ENCODE assay signal across 8 mouse cellular contexts in the genomic region with DNA sequence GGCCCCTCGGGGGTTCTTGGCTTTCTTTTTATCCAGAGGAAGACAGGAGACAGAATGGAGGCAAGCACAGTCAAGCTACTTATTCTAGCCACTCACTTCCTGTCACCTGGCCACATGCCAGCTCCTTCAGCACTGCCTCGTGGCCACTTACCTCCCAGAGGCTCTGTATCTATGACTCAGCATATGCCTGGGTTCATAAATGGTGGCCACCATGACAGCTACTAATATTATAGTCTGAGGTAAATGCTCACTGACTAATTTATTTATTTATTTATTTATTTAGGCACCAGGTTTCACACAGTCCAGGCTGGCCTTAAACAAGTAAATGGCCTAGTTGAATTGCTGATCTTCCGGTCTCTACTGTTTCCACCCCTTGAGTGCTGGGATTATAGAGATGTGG. TPM values are rescaled to one million over a fixed set of nuclear protein-coding genes. Genes with fewer than 3 reads are reported as not detected.
DNase-seq lines count a peak whose midpoint lies in the region; ATAC-seq and TF ChIP-seq lines count a peak whose summit lies in the region.

No protein-coding gene starts in this region.

- no peak overlapping the region for H3K4me2 ChIP-seq in intestine, postnatal 0 days (replicated peaks; ENCODE audit: low read depth)
- H3K4me2 ChIP-seq in neural tube, embryonic 13.5 days = no peak overlapping the region

- intact Hi-C loops in left cerebral cortex, postnatal 36 days (cut with DNase I) = no loop called here
- intact Hi-C loops in left cerebral cortex, adult 2 months (cut with DNase I) = no loop called here

- no peaks in the 10 kb centered on the region for H3K27me3 ChIP-seq in intestine, postnatal 0 days (replicated peaks; ENCODE audit: control insufficient read depth, insufficient read depth, low read length)
- no peaks in the 10 kb centered on the region for H3K27me3 ChIP-seq in neural tube, embryonic 13.5 days

- H3K9ac ChIP-seq in intestine, postnatal 0 days (ENCODE audit: low read depth, low read length) = no peak overlapping the region
- H3K9ac ChIP-seq in neural tube, embryonic 13.5 days = no peak overlapping the region

- H3K4me1 ChIP-seq in intestine, postnatal 0 days (replicated peaks; ENCODE audit: control insufficient read depth, insufficient read depth, low read length) = no peaks in the 10 kb centered on the region
- H3K4me1 ChIP-seq in neural tube, embryonic 13.5 days (replicated peaks) = peaks cover 14% of the 10 kb centered on the region; the same call in 1 of the 2 replicates

- peak; percentile 55 for ATAC-seq in intestine, postnatal 0 days
- peak; percentile 67 for ATAC-seq in neural tube, embryonic 13.5 days (ENCODE audit: low read depth)

- no peak for TF ChIP-seq CTCF in intestine, postnatal 0 days (IDR thresholded peaks at IDR 0.05; ENCODE audit: low read depth)
- TF ChIP-seq CTCF in left cerebral cortex, adult 2 months (IDR thresholded peaks at IDR 0.05) = no peak

- no peak overlapping the region for H3K4me3 ChIP-seq in intestine, postnatal 0 days (ENCODE audit: low read depth, low read length)
- no peak overlapping the region for H3K4me3 ChIP-seq in neural tube, embryonic 13.5 days
- H3K4me3 ChIP-seq in left cerebral cortex, adult 2 months = no peak overlapping the region

- no peak overlapping the region for H3K27ac ChIP-seq in intestine, postnatal 0 days (ENCODE audit: low read depth, low read length)
- H3K27ac ChIP-seq in neural tube, embryonic 13.5 days (replicated peaks) = no peak overlapping the region
- H3K27ac ChIP-seq in left cerebral cortex, adult 2 months = no peak overlapping the region

- H3K36me3 ChIP-seq in intestine, postnatal 0 days (ENCODE audit: control insufficient read depth, insufficient read depth) = peaks cover 26% of the 10 kb centered on the region
- peaks cover 78% of the 10 kb centered on the region for H3K36me3 ChIP-seq in neural tube, embryonic 13.5 days

- no peaks in the 10 kb centered on the region for H3K9me3 ChIP-seq in intestine, postnatal 0 days (ENCODE audit: control insufficient read depth)
- no peaks in the 10 kb centered on the region for H3K9me3 ChIP-seq in neural tube, embryonic 13.5 days

- WGBS in intestine, postnatal 0 days = 58% methylated on average over 3 of the region's 3 CpGs
- WGBS in neural tube, embryonic 13.5 days = 50% methylated on average over 3 of the region's 3 CpGs

- peak; percentile 19 to 27 for DNase-seq in gastrocnemius, postnatal 4 days (ENCODE audit: low spot score in 2 of 2)
- DNase-seq in gastrocnemius, adult 8-10 months (ENCODE audit: low spot score in 2 of 2) = no peak
- DNase-seq in urinary bladder, postnatal 14 days (ENCODE audit: low spot score) = peak; percentile 20
- DNase-seq in urinary bladder, adult 18-20 months (ENCODE audit: low spot score in 2 of 2) = no peak
- DNase-seq in left cerebral cortex, postnatal 36 days (ENCODE audit: low spot score in 2 of 2) = no peak
- DNase-seq in left cerebral cortex, adult 2 months (ENCODE audit: extremely low spot score in 1 of 2, low spot score in 2 of 2) = no peak

RNA-seq across cellular contexts. Expression of gene Lancl1, which starts 35.0 kb away (rescaled TPM):
- 10 to 100 TPM; 38.3 to 39.5 TPM for total RNA-seq in gastrocnemius, postnatal 4 days (2021)
- total RNA-seq in gastrocnemius, adult 8-10 months (2022) = 10 to 100 TPM; 35.2 to 41.6 (median 38.1) TPM
- 32.9 and 35.5 TPM in 2 replicates for polyA plus RNA-seq in intestine, postnatal 0 days (2015; fragmentation: Nextera tagmentation; extraction: Ambion mirVana)
- polyA plus RNA-seq in neural tube, embryonic 13.5 days (2015; fragmentation: Nextera tagmentation; extraction: Ambion mirVana) = 161 and 166 TPM in 2 replicates
- 100 to 1,000 TPM; 177 to 209 TPM for total RNA-seq in left cerebral cortex, postnatal 36 days (2021)
- 100 to 1,000 TPM; 187 to 219 TPM for total RNA-seq in left cerebral cortex, adult 2 months (2021)

RNA-seq across cellular contexts. Expression of gene Myl1, which starts 58.5 kb away (rescaled TPM):
- total RNA-seq in gastrocnemius, postnatal 4 days (2021) = over 10,000 TPM; 17,678 to 18,583 TPM
- total RNA-seq in gastrocnemius, adult 8-10 months (2022) = over 10,000 TPM; 15,323 to 21,985 (median 20,714) TPM
- polyA plus RNA-seq in intestine, postnatal 0 days (2015; fragmentation: Nextera tagmentation; extraction: Ambion mirVana) = 8.7 and 10.3 TPM in 2 replicates
- 16.5 and 48.3 TPM in 2 replicates for polyA plus RNA-seq in neural tube, embryonic 13.5 days (2015; fragmentation: Nextera tagmentation; extraction: Ambion mirVana)
- total RNA-seq in left cerebral cortex, postnatal 36 days (2021) = under 1 TPM in 1 of 2 experiments, not detected in 1; 0.84 TPM
- under 1 TPM; 0.47 to 0.95 TPM for total RNA-seq in left cerebral cortex, adult 2 months (2021)

Comparison
In these comparisons a context has a peak if more than half of its experiments do, and no peak if none do; other contexts are left out.
1. DNase-seq: peak in gastrocnemius, postnatal 4 days (2 of 2) and urinary bladder, postnatal 14 days (single experiment); none in gastrocnemius, adult 8-10 months (0 of 2), urinary bladder, adult 18-20 months (0 of 2), left cerebral cortex, postnatal 36 days (0 of 2) and left cerebral cortex, adult 2 months (0 of 2).
2. RNA of gene Lancl1, which starts 35.0 kb away (total RNA-seq): 187 to 219 TPM in left cerebral cortex, adult 2 months and 177 to 209 TPM in left cerebral cortex, postnatal 36 days; 35.2 to 41.6 TPM in gastrocnemius, adult 8-10 months and 38.3 to 39.5 TPM in gastrocnemius, postnatal 4 days; every median in the first group is over 4 times any median in the second.
3. RNA of gene Myl1, which starts 58.5 kb away (total RNA-seq): 15,323 to 21,985 TPM in gastrocnemius, adult 8-10 months and 17,678 to 18,583 TPM in gastrocnemius, postnatal 4 days; 0.47 to 0.95 TPM in left cerebral cortex, adult 2 months and 0.84 TPM in left cerebral cortex, postnatal 36 days; every median in the first group is over 1,000 times any median in the second.